Mouse (Mus musculus) liver, embryonic 14.5 days (tissue): ENCODE measurements at regions not wholly inside any gene's neighbourhood (a gene's known extent, or its start where the extent isn't known, plus 50 kb on each side); places are given as distances from the start of the nearest gene placed in this dataset.

Source experiments
- ATAC-seq: fragments of 200-750 bp; cut with Nextera tagmentation; 2 replicates; pipeline ENCODE4 v1.8.0; 2017; ENCODE audit warnings: moderate number of reproducible peaks, mild to moderate bottlenecking, moderate library complexity; ENCODE audit not compliant: insufficient read depth
- DNase-seq, 3 experiments: peaks; one replicate each; pipeline ENCODE4 v3.0.0-alpha.2; 2012 to 2013; ENCODE audit warnings: low read depth in 3 of 3, low spot score in 3 of 3
- H3K27ac ChIP-seq: fragments of 300-500 bp; sonication (generic); 2 replicates; pipeline ENCODE4 v1.5.1; 2014; ENCODE audit warnings: moderate library complexity, mild to moderate bottlenecking, control low read depth, inconsistent platforms
- H3K27me3 ChIP-seq: fragments of 300-500 bp; sonication (generic); 2 replicates; pipeline ENCODE4 v1.6.1; 2014; ENCODE audit warnings: mild to moderate bottlenecking, low read length, moderate library complexity; ENCODE audit not compliant: control insufficient read depth, insufficient read depth
- H3K36me3 ChIP-seq: fragments of 300-500 bp; sonication (generic); replicated peaks from 2 replicates; pipeline ENCODE4 v1.6.1; 2014; ENCODE audit warnings: low read depth; ENCODE audit not compliant: control insufficient read depth, insufficient read depth
- H3K4me1 ChIP-seq, 2 experiments: fragments of 200-500 bp in 1 of 2; fragments of 300-500 bp in 1 of 2; sonication (generic) in 1 of 2; replicated peaks; 2 replicates each; pipeline ENCODE4 v1.6.1; 2012 to 2014; ENCODE audit warnings: antibody characterized with exemption in 1 of 2, inconsistent platforms in 1 of 2, low read length in 1 of 2; ENCODE audit not compliant: control insufficient read depth in 2 of 2, insufficient read depth in 2 of 2
- H3K4me2 ChIP-seq: fragments of 300-500 bp; sonication (generic); 2 replicates; pipeline ENCODE4 v1.6.1; 2014; ENCODE audit warnings: low read depth, mild to moderate bottlenecking, control low read depth, moderate library complexity
- H3K4me3 ChIP-seq, 2 experiments: fragments of 200-500 bp in 1 of 2; fragments of 300-500 bp in 1 of 2; sonication (generic) in 1 of 2; 2 replicates each; pipeline ENCODE4 v1.5.1; 2012 to 2014; ENCODE audit warnings: low read depth in 2 of 2, low read length in 2 of 2, mild to moderate bottlenecking in 2 of 2, control low read depth in 1 of 2, inconsistent platforms in 1 of 2, moderate library complexity in 1 of 2; ENCODE audit not compliant: insufficient read depth in 1 of 2
- H3K9ac ChIP-seq: fragments of 300-500 bp; sonication (generic); replicated peaks from 2 replicates; pipeline ENCODE4 v1.6.1; 2014; ENCODE audit warnings: mild to moderate bottlenecking, control low read depth, moderate library complexity
- H3K9me3 ChIP-seq: fragments of 300-500 bp; sonication (generic); 2 replicates; pipeline ENCODE4 v1.6.1; 2016; ENCODE audit warnings: low read length, mixed read lengths; ENCODE audit not compliant: control insufficient read depth
- CTCF ChIP-seq: IDR thresholded peaks from 2 replicates; pipeline ENCODE4 v1.5.1; 2016; ENCODE audit warnings: antibody characterized with exemption, low read depth, control low read depth
- EP300 ChIP-seq: IDR thresholded peaks from 2 replicates; pipeline ENCODE4 v1.6.1; 2016; ENCODE audit warnings: antibody characterized with exemption, low read depth
- WGBS: fragments of 180-500 bp; shearing (Covaris S2); extraction: QIAGEN DNeasy Blood & Tissue Kit; methylation state at CpG from one replicate; pipeline ENCODE4 v1.1.7; 2014; ENCODE audit not compliant: insufficient replicate concordance; 5-methylcytosine and 5-hydroxymethylcytosine counted together

GRCm38 (mm10) chr11:8716858-8717257 lies 52.5 kb upstream of the Tns3 start:
- Histone ChIP-seq H3K4me1 (no peaks in the 10 kb centered on the region), H3K27ac (no peak overlapping the region), H3K4me2 (no peak overlapping the region), H3K4me3 (no peak overlapping the region), H3K9ac (no peak overlapping the region), H3K27me3 (no peaks in the 10 kb centered on the region), H3K36me3 (no peaks in the 10 kb centered on the region), H3K9me3 (no peaks in the 10 kb centered on the region)
- ATAC-seq (no peak), DNase-seq (no peak)
- WGBS: 42% methylated on average over 5 of the region's 5 CpGs
- TF ChIP-seq EP300 (no peak), CTCF (no peak)

- TF ChIP-seq CTCF (no peak), EP300 (no peak)
Measured at GRCm38 (mm10) chr11:8715775-8716174, 51.4 kb upstream of the Tns3 start.

More at GRCm38 (mm10) chr11:8715775-8716174, 51.4 kb upstream of the Tns3 start:
- Histone ChIP-seq H3K4me2 (no peak overlapping the region), H3K9me3 (no peaks in the 10 kb centered on the region), H3K27me3 (no peaks in the 10 kb centered on the region), H3K4me1 (no peaks in the 10 kb centered on the region), H3K9ac (no peak overlapping the region), H3K27ac (no peak overlapping the region), H3K36me3 (no peaks in the 10 kb centered on the region), H3K4me3 (no peak overlapping the region)
- ATAC-seq: no peak
- 61% methylated on average over 2 of the region's 2 CpGs for WGBS
- DNase-seq: no peak
